Mouse (Mus musculus): Measurements from ENCODE around the gene 1700029H14Rik. TPM values are rescaled to one million over a fixed set of nuclear protein-coding genes. Genes with fewer than 3 reads are reported as not detected.

Gene 1700029H14Rik
- polyA plus RNA-seq, 1 experiment, result not detected

DNA sequence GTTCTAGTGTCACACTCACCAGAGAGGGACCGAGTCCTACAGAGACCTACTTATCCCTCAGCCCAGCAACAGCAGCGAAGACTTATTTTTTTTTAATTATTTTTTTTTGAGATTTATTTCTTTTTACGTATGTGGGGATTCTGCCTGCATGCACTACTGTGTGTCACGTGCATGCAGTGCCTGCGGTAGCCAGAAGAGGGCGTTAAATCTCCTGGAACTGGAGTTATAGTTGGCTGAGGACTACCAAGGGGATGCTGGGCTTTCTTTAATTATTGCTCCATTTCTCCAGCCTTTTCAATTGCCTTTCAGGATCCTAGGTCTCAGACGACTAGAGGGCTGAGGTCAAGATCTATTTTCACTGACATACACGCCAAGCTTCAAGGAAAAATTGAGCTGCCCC is 40.4 kb upstream of the 1700029H14Rik start:
- peaks cover 21% of the 10 kb centered on the region for H3K36me3 ChIP-seq (ENCODE audit: control insufficient read depth, insufficient read depth)
- no peak overlapping the region for H3K4me2 ChIP-seq (ENCODE audit: low read depth)
- H3K4me3 ChIP-seq, result no peak overlapping the region
- no peak overlapping the region for H3ac ChIP-seq (ENCODE audit: control insufficient read depth, insufficient read length)
- H3K27me3 ChIP-seq (ENCODE audit: control insufficient read depth, insufficient read depth, insufficient read length), result no peaks in the 10 kb centered on the region
- TF ChIP-seq POLR2A (IDR thresholded peaks at IDR 0.05; ENCODE audit: insufficient read length, low read depth) (no peak), TCF12 (IDR thresholded peaks at IDR 0.05; ENCODE audit: insufficient read depth, poor library complexity, severe bottlenecking) (no peak), MAX (IDR thresholded peaks at IDR 0.05; ENCODE audit: low read depth) (no peak), SRF (IDR thresholded peaks at IDR 0.05; ENCODE audit: control insufficient read depth, insufficient read length, low read depth) (no peak), E2F4 (IDR thresholded peaks at IDR 0.05; ENCODE audit: insufficient read depth) (no peak), MYOG (IDR thresholded peaks at IDR 0.05; ENCODE audit: control insufficient read depth in 1 of 3, insufficient read depth in 1 of 3, insufficient read length in 2 of 3, low read depth in 2 of 3) (no peak), MYOD1 (IDR thresholded peaks at IDR 0.05; ENCODE audit: control insufficient read depth in 1 of 3, insufficient read length in 2 of 3, low read depth in 2 of 3) (no peak), TCF3 (IDR thresholded peaks at IDR 0.05; ENCODE audit: insufficient read length, low read depth) (no peak), POLR2AphosphoS2 (IDR thresholded peaks at IDR 0.05; ENCODE audit: insufficient read length, low read depth) (no peak), CEBPB (IDR thresholded peaks at IDR 0.05; ENCODE audit: insufficient read depth, poor library complexity, severe bottlenecking) (no peak), USF1 (IDR thresholded peaks at IDR 0.05; ENCODE audit: low read depth) (no peak), REST (IDR thresholded peaks at IDR 0.05; ENCODE audit: insufficient read depth, insufficient read length) (no peak)
- H3K79me2 ChIP-seq (ENCODE audit: control insufficient read depth, insufficient read depth), result no peaks in the 10 kb centered on the region

DNA sequence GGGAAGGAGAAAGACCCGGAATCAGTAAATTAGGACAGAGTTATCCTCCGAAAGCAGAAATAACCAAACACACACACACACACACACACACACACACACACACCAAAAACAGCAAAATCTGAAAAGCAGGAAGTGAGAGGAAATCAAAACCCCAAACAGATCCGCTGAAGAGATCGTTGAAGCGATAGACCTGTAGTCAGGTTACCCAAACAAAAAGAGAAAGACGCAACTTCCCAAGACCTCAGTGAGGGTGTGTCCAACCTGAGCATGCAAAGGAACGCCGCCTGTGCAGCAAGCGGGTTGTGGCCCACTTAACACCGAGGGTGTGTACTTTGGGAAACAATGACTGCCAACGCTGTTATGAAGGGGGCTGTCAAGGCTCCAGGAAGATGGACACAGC is 38.9 kb upstream of the 1700029H14Rik start:
- Histone ChIP-seq H3K4me3 (no peak overlapping the region), H3K4me2 (ENCODE audit: low read depth) (no peak overlapping the region), H3K27me3 (ENCODE audit: control insufficient read depth, insufficient read depth, insufficient read length) (no peaks in the 10 kb centered on the region), H3K36me3 (ENCODE audit: control insufficient read depth, insufficient read depth) (peaks cover 26% of the 10 kb centered on the region), H3ac (ENCODE audit: control insufficient read depth, insufficient read length) (no peak overlapping the region), H3K79me2 (ENCODE audit: control insufficient read depth, insufficient read depth) (no peaks in the 10 kb centered on the region)
- no peak for TF ChIP-seq TCF12 (IDR thresholded peaks at IDR 0.05; ENCODE audit: insufficient read depth, poor library complexity, severe bottlenecking)
- TF ChIP-seq MYOG (IDR thresholded peaks at IDR 0.05; ENCODE audit: control insufficient read depth in 1 of 3, insufficient read depth in 1 of 3, insufficient read length in 2 of 3, low read depth in 2 of 3), result no peak

DNA sequence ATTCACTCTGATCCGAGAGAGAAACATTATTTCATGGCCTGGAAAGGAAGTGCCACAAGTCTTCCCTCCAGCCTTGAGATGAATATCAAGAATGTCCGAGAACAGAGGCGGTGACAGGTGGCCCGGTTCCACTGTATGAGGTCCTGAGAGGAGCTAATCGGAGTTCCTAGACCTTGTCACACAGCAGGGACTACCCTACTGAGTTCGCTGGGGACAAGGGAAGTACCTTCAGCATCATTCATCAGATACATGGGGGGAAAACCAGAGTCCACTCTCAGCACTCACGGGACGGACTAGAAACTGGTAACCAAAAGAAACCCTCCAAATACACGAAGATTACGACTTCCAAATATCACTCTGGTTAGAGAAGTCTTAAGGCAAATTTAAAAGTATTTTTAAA is 38.5 kb upstream of the 1700029H14Rik start:
- no peaks in the 10 kb centered on the region for H3K79me2 ChIP-seq (ENCODE audit: control insufficient read depth, insufficient read depth)
- H3K4me2 ChIP-seq (ENCODE audit: low read depth), result no peak overlapping the region
- peaks cover 26% of the 10 kb centered on the region for H3K36me3 ChIP-seq (ENCODE audit: control insufficient read depth, insufficient read depth)
- no peaks in the 10 kb centered on the region for H3K27me3 ChIP-seq (ENCODE audit: control insufficient read depth, insufficient read depth, insufficient read length)
- no peak overlapping the region for H3K4me3 ChIP-seq
- no peak overlapping the region for H3ac ChIP-seq (ENCODE audit: control insufficient read depth, insufficient read length)
- no peak for TF ChIP-seq CEBPB (IDR thresholded peaks at IDR 0.05; ENCODE audit: insufficient read depth, poor library complexity, severe bottlenecking)

DNA sequence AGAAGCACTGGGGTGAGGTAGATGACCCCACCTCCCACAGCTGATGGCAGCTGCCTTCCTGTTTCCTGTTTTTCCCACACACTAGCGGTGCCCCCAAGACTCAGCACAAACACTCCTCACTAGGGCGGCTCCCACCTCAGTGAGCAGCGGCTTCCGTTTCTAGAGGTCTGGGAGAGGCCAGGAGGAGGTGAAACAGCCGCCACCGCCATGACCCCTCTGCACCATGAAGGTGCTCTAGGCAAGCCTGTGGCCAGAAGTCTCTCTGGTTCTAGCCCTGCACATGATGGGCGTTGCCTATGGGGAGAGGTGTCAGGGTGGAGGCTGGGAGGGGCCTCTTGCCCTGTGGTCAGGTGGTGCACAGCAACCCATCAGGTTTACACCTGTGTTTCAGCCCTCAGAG is 37.9 kb upstream of the 1700029H14Rik start:
- Histone ChIP-seq H3K4me2 (ENCODE audit: low read depth) (no peak overlapping the region), H3K36me3 (ENCODE audit: control insufficient read depth, insufficient read depth) (peaks cover 26% of the 10 kb centered on the region), H3ac (ENCODE audit: control insufficient read depth, insufficient read length) (no peak overlapping the region), H3K4me3 (no peak overlapping the region), H3K27me3 (ENCODE audit: control insufficient read depth, insufficient read depth, insufficient read length) (no peaks in the 10 kb centered on the region), H3K79me2 (ENCODE audit: control insufficient read depth, insufficient read depth) (no peaks in the 10 kb centered on the region)
- TF ChIP-seq MYOG (IDR thresholded peaks at IDR 0.05; ENCODE audit: control insufficient read depth in 1 of 3, insufficient read depth in 1 of 3, insufficient read length in 2 of 3, low read depth in 2 of 3), result no peak
- no peak for TF ChIP-seq MAX (IDR thresholded peaks at IDR 0.05; ENCODE audit: low read depth)
- no peak for TF ChIP-seq REST (IDR thresholded peaks at IDR 0.05; ENCODE audit: insufficient read depth, insufficient read length)
- no peak for TF ChIP-seq MYOD1 (IDR thresholded peaks at IDR 0.05; ENCODE audit: control insufficient read depth in 1 of 3, insufficient read length in 2 of 3, low read depth in 2 of 3)
- TF ChIP-seq TCF12 (IDR thresholded peaks at IDR 0.05; ENCODE audit: insufficient read depth, poor library complexity, severe bottlenecking), result no peak
- TF ChIP-seq E2F4 (IDR thresholded peaks at IDR 0.05; ENCODE audit: insufficient read depth), result no peak
- TF ChIP-seq USF1 (IDR thresholded peaks at IDR 0.05; ENCODE audit: low read depth), result no peak
- TF ChIP-seq POLR2A (IDR thresholded peaks at IDR 0.05; ENCODE audit: insufficient read length, low read depth), result no peak
- no peak for TF ChIP-seq POLR2AphosphoS2 (IDR thresholded peaks at IDR 0.05; ENCODE audit: insufficient read length, low read depth)

DNA sequence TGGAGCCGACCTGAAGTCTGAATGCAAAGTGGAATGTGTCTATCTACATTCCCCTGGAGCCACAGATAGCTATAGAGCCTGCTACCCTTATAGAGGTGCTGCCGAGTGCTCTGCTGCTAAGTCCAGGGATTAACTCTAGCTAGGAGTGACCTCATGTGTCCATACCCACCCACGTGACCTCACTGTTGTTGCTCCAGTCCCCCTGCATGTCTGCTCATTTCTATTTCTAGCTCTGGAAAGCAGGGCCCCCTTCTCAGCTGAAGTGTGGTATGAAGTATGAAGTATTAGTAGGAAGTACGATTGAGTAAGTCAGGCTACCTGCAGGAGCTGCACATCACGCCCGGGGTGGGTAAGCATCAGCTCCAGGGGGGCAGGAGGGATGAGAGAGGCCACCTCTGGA is 35.5 kb upstream of the 1700029H14Rik start:
- Histone ChIP-seq H3K4me2 (ENCODE audit: low read depth) (no peak overlapping the region), H3K27me3 (ENCODE audit: control insufficient read depth, insufficient read depth, insufficient read length) (no peaks in the 10 kb centered on the region), H3ac (ENCODE audit: control insufficient read depth, insufficient read length) (no peak overlapping the region), H3K36me3 (ENCODE audit: control insufficient read depth, insufficient read depth) (peaks cover 15% of the 10 kb centered on the region), H3K79me2 (ENCODE audit: control insufficient read depth, insufficient read depth) (no peaks in the 10 kb centered on the region), H3K4me3 (no peak overlapping the region)
- TF ChIP-seq CEBPB (IDR thresholded peaks at IDR 0.05; ENCODE audit: insufficient read depth, poor library complexity, severe bottlenecking), result no peak
- no peak for TF ChIP-seq REST (IDR thresholded peaks at IDR 0.05; ENCODE audit: insufficient read depth, insufficient read length)
- TF ChIP-seq E2F4 (IDR thresholded peaks at IDR 0.05; ENCODE audit: insufficient read depth), result no peak
- TF ChIP-seq POLR2AphosphoS2 (IDR thresholded peaks at IDR 0.05; ENCODE audit: insufficient read length, low read depth), result no peak
- no peak for TF ChIP-seq TCF3 (IDR thresholded peaks at IDR 0.05; ENCODE audit: insufficient read length, low read depth)
- TF ChIP-seq TCF12 (IDR thresholded peaks at IDR 0.05; ENCODE audit: insufficient read depth, poor library complexity, severe bottlenecking), result no peak
- TF ChIP-seq MAX (IDR thresholded peaks at IDR 0.05; ENCODE audit: low read depth), result no peak
- no peak for TF ChIP-seq MYOD1 (IDR thresholded peaks at IDR 0.05; ENCODE audit: control insufficient read depth in 1 of 3, insufficient read length in 2 of 3, low read depth in 2 of 3)
- no peak for TF ChIP-seq MYOG (IDR thresholded peaks at IDR 0.05; ENCODE audit: control insufficient read depth in 1 of 3, insufficient read depth in 1 of 3, insufficient read length in 2 of 3, low read depth in 2 of 3)
- TF ChIP-seq SRF (IDR thresholded peaks at IDR 0.05; ENCODE audit: control insufficient read depth, insufficient read length, low read depth), result no peak
- no peak for TF ChIP-seq POLR2A (IDR thresholded peaks at IDR 0.05; ENCODE audit: insufficient read length, low read depth)
- no peak for TF ChIP-seq USF1 (IDR thresholded peaks at IDR 0.05; ENCODE audit: low read depth)
